Mouse (Mus musculus): ENCODE data around the gene Itga8.

The Itga8 gene

GRCm38 (mm10) chr2:12301431-12302170, at the start of gene Itga8:
TSS of gene Itga8 (minus strand) at chr2:12301922.
- DNase-seq: peak; percentile 82

DNA sequence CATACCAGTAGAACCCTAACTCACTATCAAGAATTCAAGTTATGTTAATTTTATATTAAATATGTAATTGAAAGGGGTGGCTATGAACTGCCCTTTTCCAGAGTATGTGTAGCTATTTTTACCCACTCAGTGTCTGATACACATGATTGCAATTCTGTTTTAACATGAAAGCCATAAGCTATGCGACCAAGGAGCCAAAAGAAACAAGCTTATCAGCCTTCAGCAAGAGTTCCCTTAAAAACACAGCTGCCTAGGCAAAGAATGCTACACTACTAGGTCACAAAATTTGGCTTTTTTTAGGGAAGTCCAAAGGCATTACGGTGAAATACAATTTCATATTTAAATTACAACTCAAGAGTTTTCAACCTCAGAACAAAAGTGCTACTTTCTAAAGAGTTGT, 47.2 kb upstream of the Itga8 start:
- DNase-seq: no peak

DNA sequence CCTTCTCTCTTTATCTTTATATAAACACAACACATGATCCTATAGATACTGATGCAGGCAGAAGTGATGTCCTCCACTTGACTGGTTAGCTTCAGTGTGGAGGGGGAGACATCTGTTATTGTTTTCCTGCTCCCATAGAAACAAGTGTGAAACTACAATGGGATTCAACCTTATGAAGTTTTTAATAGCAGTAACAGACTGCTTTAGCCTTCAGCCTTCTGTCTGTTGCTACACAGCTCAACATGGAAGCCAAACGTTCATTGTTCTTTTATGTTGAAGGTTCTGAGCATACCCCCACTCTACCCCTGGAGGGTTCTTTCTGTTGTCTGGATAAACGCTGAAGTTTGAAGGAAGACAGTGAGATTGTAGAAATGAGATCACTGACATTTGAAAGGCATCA, 30.2 kb upstream of the Itga8 start:
- DNase-seq: no peak

GRCm38 (mm10) chr2:12329620-12330019, 27.9 kb upstream of the Itga8 start:
- DNase-seq: no peak

DNA sequence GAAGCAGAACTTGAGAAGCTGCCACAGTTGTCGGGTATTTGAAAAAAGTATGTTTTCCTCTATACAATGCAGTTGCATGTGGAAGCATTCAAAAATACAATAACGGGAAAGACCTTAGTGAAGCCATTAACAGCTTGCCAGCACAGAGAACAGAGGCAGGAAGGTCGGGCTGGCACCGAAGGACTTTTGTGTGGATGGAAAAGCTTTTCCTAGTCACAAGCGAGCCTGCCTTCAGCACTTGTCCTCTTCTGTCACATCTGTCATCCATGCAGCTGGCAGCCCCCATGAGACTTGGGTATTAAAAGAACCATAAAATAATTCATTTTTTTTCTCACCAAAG, 27.3 kb upstream of the Itga8 start:
- DNase-seq: no peak

DNA sequence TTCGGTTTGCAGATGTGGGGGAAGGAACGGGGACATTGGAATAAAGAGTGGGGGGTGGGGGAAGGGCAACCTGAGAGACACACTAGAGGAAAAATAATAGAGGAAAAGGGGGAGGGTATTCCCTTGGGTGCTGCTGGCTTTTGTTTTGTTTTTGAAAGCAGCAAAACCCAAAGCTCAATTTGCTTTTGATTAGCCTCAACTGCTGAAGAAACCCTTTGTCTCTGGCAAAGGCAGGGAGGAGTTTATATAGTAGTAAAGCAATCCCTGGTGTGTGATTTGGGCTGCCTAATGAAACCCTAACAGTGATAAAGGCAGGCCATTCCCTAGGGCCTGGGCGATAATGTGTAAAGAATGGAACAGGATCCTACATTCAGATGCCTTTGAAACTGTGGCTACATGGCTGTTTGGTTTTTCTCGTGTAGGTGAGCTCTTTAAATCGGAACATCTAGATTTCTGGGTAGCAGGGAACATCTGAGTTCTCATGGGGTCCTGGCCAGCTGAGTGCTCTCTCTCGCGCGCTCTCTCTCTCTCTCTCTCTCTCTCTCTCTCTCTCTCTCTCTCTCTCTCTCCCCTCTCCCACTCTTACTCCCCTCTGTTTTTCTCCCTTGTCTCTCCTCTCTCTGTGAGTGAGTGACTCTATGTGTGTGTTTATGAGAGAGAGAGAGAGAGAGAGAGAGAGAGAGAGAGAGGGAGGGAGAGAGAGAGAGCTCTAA, 26.8 kb upstream of the Itga8 start:
- no peak for DNase-seq

DNA sequence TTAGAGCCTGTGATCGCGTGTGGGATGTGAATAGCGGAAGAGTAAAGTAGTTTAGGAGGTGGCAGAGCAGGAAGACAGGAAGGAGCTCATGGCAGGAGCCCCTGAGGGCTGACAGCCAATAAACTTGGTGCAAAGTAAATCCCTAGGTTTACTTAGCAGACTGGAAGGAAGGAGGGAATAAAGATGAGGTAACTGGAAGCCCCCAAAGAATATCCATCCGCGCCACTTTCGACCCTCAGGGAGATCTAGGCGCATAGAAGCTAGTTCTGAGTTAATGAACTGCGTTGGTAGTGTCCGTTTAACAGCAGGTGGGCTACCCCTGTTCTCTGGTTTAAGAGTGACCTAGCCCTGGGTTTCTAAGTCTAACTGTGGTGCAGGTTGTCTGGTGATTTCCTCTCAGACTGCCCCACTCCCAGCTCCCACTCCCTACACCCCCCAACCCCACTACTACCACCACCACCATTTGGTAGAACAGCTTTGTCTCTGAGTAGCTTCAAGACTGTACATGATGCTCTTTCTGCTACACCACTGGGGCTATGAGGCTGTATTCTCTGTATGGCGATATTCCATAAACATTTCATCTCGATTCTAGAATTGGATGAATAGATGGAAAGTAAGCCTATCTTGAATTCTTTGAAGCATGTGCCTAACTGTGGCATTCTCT, 26.1 kb upstream of the Itga8 start:
- no peak for DNase-seq

DNA sequence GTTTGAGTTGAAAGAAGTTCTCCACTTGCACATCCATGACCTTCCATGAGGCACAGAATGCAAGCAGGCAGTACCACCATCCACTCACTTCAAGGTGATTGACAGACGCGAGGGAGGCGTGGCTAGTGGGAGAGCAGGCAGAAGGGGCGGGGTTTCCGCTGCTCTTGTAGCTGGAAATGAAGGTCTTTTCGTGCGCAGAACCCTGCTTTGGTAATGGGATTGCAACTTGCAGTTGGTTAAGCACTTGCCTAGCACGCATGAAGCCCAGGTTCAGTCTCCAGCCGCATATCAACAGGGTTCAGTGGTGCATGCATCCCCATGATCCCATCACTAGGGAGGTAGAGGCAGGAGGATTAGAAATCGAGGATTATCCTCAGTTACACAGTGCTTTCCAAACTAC, 25.5 kb upstream of the Itga8 start:
- DNase-seq: peak; percentile 9

DNA sequence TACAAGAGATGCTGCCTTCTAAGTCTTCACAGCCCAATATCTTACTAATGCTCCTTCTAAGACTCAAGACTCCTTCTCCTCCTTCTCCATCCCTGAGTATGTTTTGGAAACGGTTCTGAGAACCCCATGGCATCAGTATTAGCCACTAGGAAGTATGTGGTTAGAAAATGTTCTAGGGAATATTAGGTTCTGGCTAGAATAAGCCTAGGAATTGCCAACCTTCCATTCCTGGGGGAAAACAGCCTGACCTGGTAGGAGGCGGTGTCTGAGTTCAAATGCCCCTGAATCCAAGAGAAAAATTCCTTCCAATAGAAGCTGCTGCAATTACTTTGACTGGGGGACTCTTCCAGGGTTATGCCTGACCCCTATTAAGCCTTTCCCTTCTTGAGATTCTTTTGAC, 24.1 kb upstream of the Itga8 start:
- DNase-seq: no peak

DNA sequence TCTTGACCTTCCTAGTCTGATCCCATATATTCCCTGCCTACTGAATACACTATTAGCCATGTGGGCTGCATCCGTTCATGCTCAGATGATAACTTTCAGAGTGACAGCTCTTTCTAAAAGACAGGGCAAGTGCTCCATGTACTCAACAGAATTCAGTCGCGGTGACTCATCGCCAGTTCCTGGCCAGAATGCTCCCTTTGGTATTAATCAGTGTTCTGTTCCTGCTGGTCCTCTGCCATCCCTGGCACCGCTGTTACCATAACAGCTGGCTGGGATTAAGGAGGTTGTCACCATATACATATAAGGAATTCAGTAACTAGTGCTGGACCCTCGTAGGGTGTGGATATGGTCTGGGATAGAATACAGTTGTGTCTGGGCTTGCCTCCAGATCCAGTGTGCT, 23.7 kb upstream of the Itga8 start:
- DNase-seq: peak; percentile 3

GRCm38 (mm10) chr2:12320914-12321313, 19.2 kb upstream of the Itga8 start:
- DNase-seq: no peak

DNA sequence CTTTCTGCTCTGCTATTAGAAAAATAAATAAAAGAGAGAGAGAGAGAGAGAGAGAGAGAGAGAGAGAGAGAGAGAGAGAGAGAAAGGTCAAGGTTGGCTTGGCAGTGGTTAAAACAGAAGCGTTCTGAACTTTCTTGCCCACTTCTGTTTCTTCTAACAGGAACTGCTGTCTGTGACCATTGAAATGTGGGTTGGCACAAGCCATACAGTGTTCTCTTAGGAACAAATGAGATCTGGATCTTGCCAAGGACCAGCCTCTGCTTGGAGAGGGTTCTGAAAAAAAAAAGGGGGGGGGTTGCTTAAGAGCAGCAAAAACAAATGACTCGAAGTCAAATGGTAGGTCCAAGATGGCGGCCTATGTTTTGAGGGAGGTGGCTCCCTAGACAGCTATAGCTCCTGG, 17.0 kb upstream of the Itga8 start:
- no peak for DNase-seq

GRCm38 (mm10) chr2:12318036-12318435, 16.3 kb upstream of the Itga8 start:
- DNase-seq: no peak

GRCm38 (mm10) chr2:12317343-12317742, 15.6 kb upstream of the Itga8 start:
- DNase-seq: no peak

DNA sequence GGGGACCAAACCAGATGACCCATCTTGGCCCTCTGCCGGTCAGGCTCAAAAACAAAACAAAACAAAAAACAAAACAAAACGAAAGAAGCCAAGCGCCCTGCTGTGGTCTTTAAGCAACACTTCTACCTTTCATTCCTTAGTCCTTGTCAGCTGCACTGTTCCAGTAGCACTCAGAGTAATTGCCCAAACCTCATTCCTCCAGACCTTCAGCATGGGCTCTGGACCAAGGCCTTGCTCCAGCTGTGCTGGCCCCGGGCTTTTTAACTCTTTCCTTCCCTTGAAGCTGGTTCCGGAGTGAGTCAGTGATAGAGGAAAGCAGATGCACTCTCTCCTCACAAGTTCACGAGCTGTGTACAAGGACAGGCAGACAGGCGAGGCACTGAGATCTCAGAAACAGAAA, 14.6 kb upstream of the Itga8 start:
- no peak for DNase-seq

DNA sequence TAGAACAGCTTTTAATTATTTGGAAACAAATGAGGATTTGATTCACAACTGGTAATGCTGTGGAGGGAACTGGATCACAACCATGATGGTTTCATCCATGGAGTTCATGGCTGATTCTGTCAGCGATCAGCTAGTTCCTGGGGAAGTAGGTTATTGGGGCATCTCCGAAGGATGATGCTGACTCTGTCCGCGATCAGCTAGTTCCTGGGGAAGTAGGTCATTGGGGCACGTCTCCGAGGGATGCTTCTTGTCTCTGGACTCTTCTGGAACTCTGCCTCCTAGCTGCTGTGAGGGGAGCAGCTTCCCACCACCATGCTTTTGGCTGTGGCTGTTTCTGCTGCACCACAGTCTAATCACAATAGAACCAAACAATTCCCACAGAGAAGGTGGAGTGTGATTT, 12.3 kb upstream of the Itga8 start:
- DNase-seq: no peak

DNA sequence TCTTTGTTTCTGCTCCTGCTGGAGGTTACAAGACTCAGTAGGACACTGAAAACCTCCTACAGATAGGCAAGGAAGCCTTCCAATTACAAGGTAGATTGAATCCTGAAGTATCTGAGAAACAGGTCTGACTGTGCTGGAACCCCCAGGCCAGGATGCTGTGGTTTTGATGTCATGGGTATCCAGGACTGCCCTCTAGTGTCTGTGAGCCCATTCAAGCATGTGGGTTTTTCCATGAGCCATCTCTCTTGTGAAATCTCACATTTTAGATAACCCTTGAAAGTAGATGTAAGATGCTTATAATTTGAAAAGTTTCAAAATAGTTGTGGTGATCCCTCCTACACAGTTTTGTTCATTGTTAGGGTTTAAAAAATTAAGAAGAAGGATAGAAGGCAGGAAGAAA, 6.7 kb upstream of the Itga8 start:
- no peak for DNase-seq

DNA sequence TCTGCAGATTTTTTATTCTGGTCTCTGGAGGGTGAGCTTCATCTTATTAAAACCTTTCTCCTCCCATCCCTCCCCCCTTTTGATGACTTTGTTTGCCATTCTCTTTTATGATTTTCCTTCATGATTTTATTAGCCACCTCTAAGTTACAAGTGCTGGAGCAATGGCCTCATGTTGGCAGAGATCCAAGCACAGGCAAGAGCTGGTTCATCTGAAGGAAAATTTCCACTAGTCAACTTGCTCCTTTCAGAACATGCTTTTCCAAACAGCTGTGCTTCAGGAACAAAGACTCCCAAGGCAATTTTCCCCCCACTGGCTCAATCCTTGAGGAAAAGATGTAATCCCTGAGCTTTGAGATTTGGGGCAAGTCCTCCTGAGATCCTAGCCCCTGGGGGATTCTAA, 5.6 kb upstream of the Itga8 start:
- no peak for DNase-seq

DNA sequence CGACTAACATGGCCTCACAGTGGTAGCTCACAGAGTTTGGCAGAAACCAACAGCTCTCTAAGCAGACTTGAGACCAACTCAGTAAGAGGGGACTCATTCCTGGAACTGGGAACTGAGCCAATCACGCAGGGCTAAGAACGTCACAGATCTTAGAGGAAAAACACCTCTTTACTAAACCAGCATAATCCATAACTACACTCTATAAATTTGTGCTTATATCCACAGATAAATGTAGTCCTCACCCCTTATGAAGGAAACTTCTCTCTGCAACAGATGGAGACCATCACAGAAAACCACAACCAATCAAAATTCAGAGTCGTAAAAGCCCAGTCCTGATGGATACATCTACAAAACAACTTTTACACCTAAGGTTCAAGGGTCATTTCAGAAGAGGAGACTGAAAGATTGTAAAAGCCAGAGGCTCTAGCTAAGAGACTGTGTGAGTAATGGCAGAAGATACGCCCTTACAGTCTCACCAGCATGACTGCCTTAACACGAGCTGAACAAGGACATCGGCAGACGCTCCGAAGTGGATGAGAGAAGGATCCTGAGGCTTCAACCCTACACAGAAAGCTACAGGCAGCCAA, 3.4 kb upstream of the Itga8 start:
- DNase-seq: no peak

DNA sequence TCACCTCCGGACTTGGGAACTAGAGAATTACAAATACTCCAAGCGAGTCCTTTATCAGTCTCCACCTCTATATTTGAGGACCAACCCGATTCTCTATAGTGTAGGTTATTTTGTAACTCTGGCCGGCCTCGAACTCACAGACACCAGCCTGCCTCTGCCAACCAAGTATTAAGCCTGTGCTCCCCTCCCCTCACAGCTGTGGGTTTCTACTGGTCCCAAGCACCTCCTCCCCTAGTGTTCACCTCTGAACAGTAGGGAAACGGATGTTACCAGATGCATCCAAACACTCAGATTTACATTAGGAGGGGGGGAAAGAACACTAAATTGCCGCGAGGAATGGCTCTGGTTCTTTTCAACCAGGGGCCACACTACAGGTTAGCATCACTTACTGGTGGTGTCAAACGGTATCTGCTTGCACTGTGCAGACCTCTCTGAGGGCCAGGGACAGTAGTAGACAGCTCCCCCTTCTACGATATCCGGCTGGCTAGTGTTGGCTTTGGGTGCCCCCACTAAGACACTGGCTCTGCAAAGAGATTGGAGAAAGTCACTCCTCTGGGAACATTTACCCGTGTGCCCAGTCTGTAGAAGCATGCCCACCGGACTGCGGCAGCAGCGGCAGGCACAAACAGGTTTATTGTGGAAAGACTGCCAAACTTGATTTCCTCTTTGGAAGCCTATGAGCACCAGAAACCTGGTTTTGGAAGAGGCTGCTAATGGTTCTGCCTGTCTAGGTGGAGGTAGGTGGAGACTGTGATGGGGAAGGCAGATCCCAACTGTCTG, 1.1 kb downstream of the Itga8 start:
- peak; percentile 26 for DNase-seq

GRCm38 (mm10) chr2:12297287-12297686, 4.4 kb downstream of the Itga8 start:
- no peak for DNase-seq

DNA sequence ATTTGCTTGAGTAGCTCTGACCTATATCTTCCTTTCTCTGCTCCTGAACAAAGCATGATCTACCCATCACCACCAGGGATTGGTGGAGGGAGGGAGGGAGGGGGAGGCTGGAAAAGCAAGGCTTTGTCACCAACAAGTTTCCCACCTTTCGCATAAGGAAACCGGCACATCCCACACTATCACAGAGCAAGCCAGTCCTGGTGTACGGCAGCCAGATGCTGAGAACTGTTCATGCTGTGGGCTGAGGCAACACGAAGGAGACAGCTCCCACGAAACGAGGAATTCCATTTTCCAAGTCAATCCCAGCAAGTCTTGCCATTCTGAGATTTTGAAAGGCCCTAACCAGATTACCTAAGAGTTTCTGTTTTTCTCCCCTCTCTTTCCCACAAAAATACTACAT, 6.6 kb downstream of the Itga8 start:
- no peak for DNase-seq

DNA sequence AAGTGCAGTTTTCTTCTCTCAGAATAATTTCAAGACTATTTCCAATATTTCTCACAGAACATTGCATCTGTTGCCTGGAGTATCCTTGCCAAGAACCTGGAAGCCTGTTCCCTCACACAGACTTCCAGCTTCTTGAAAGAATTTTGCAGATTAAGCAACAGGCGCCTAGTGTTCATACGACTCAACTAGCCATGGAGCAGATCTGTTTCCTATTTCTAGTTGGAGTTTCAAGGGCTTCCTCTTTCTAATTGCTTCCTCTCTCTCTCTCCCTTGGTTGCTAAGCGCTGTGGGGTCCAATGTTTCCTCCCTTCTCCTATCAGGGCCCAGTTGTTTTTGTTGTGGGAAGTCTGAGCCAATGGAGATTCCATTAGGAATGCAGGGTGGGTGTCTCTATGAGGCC, 7.7 kb downstream of the Itga8 start:
- no peak for DNase-seq
